Mouse (Mus musculus) NIH3T3 (cell line): Measurements from ENCODE around the gene Nptn.

Experiments
- DNase-seq: peaks from one replicate; pipeline ENCODE4 v3.0.0-alpha.2; 2012; ENCODE audit warnings: low read depth

Gene Nptn

GRCm38 (mm10) chr9:58698486-58698885 is 116.4 kb downstream of the Nptn start:
- no peak for DNase-seq

- DNase-seq = peak; percentile 37
These were observed 119.7 kb downstream of the Nptn start for GRCm38 (mm10) chr9:58701751-58702150.

GRCm38 (mm10) chr9:58703766-58704165 is 121.7 kb downstream of the Nptn start:
- no peak for DNase-seq

GRCm38 (mm10) chr9:58706024-58706423 is 124.0 kb downstream of the Nptn start:
- DNase-seq = peak; percentile 65
